Mouse (Mus musculus) B cell, adult 2 months (primary cell): ENCODE measurements around the gene Sh2b3.
"Not testable (repeated sequence)": the region's sequence is repeated elsewhere in the genome, so short reads cannot be mapped to it uniquely, and the experiment has no call there.

ENCODE experiments used
- DNase-seq, 2 experiments: peaks; one replicate each; pipeline ENCODE4 v3.0.0; 2022

Gene Sh2b3

DNA sequence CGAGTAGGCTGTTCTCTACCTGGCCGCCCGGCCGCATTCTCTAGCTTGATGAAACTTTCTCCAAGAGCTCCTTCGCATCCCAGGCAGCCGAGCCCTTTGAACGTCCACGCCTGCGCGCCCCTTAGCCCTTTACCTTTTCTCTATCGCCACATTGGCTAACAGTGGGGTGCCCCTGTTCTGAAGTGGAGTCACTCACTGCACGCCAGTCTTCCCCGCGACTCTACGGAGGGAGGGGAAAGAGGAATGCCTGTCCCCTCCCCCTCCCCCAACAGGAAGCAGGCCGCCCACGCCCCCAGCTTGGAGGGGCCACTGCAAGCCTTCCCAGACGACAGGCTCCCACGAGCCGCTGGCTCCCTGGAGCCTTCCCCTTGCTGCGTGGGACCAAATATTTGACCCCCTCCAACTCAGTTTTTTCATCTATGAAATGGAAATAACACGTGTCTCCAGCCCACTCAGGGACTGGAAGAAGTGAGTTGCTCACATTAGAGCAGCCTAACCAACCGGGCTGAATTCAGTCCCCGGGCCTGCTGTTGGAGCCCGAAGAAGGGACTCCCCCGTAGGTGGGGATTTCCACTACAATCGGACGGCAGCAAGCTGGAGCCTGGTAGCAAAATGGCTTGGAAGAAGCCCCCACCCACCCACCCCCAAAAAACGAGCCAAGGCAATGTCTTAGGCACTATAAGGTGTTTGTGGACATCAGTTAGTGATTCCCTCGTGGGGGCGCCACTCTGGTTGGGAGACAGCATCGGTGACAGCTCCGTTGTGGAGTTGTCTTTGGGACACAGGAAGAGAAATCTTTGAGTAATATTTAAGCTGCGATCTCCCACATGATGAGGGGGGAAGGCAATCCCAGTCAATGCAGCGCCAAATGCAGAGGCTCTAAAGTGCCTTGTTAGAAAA lies at the start of gene Sh2b3:
TSS of gene Sh2b3 (minus strand) at position 206 of the 900 bp plus-strand sequence.
- DNase-seq: peak; percentile 58 to 59

GRCm38 (mm10) chr5:121883356-121883755 lies 45.9 kb upstream of the Sh2b3 start:
- DNase-seq: no peak

GRCm38 (mm10) chr5:121879211-121879610 lies 41.8 kb upstream of the Sh2b3 start:
- peak; percentile 74 to 76 for DNase-seq

DNA sequence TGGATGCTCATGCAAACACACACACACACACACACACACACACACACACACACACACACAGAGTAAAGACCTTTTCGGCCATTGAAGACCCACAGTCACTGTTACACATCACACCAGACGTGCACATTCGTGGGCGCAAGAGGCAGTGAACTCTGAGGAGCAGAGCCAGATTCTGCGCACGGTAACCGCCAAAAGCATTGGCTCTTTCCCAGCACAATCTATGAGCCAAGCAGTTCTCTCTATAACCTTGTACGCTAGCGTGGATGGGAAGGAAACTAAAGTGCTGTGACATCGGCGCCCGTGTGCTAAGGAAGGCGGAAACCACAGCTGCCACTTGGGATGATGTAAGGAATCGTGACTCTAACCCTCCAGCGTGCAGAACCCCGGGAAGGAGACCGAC lies 41.3 kb upstream of the Sh2b3 start:
- no peak for DNase-seq

DNA sequence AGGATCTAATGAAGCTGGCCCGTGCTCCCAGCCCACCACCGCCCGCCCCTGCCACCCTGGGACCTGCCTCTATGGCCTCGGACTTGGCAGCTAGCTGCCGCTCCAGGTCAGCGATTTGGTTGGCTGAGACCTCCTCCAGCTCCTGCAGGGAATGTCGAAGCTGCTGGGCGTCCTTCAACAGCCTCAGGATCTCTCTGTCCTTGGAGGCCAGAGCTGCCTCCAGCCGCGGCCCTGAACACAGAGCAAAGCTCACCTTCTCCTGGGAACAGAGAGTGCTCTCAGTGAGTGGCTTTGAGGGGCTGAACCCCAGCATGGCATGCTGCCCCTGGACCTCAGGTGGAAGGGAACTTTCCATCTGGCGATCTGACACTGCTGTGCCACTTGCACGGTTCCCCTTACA lies 39.5 kb upstream of the Sh2b3 start:
- DNase-seq: no peak

DNA sequence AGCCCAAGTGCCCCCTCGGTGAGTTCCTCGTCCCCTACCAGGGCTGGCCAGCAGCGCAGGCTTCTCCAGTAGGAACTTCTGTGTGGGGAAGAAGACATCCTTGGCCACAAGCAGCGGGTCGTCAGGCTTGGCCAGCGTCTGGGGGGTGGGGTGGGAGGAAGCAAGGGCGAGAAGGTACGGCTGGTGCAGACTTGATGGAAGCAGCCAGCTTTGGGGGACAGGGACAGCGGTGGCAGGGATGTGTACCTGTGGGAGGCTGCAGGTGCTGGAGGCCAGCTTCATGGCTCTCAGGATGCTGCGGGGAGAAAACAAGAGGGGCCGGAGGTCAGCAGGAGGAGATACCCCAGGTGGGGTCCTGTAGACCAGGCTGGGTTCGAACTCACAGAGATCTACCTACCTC lies 37.6 kb upstream of the Sh2b3 start:
- no peak for DNase-seq

GRCm38 (mm10) chr5:121872158-121872557 lies 34.7 kb upstream of the Sh2b3 start:
- peak; percentile 73 to 74 for DNase-seq

GRCm38 (mm10) chr5:121871515-121872030 lies 34.1 kb upstream of the Sh2b3 start:
- no peak for DNase-seq

DNA sequence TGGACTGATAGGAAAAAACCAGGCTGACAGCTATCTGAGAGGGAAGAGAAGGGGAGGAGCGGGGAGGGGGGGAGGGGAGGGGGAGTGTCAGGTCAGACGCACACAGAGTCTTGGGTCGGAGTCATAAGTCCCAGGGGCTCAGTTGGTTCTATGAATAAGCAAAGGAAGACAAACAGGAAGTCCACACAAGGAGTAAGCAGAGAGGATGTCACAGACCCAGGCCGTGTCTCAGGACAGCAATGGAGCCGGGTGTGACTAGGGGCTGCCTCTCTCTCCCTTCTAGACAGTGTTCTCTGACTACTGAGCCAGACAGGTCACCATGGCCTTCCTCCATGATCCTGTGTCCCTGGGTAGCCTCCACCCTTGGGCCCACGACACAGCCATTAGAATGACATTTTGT lies 33.4 kb upstream of the Sh2b3 start:
- DNase-seq: no peak

DNA sequence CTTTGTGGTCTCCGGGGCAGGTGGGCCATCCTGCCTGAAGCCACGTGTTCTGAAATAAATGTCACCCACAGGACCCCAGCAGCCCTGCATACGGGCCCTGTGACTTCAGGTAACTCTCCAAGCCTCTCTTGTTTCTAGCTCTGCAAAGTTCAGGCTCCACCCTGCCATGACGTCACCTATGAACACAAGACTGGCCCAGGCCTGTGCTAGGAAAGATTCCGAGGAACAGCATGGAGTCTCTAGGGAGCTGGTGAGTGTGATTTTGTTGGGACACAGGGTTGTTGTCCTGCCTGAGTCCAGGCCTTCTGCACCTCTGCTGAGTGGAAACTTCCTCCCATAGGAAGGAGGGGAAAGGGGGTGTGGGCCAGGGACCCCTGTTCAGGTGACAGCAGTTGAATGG lies 30.5 kb upstream of the Sh2b3 start:
- no peak for DNase-seq

DNA sequence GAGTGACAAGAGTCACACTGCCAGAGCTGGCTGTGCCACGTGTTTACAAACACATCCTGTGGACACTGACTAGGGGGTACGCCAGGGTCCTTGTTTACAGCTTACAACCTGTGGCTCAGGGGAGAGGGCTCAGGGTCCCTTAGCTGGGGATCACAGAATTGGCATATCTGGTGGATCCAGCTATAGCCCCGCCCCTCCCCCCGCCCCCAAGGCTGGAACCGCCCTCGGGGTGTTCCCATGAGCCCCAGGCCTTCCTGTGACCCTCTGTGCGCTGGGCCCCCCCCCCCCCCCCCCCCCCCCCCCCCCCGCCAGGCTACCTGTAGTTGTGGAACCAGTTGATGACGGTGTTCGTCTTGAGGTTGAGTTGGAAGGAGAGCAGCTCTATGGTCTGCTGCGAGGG lies 26.9 kb upstream of the Sh2b3 start:
- DNase-seq: no peak

GRCm38 (mm10) chr5:121861964-121862363 lies 24.5 kb upstream of the Sh2b3 start:
- no peak for DNase-seq

DNA sequence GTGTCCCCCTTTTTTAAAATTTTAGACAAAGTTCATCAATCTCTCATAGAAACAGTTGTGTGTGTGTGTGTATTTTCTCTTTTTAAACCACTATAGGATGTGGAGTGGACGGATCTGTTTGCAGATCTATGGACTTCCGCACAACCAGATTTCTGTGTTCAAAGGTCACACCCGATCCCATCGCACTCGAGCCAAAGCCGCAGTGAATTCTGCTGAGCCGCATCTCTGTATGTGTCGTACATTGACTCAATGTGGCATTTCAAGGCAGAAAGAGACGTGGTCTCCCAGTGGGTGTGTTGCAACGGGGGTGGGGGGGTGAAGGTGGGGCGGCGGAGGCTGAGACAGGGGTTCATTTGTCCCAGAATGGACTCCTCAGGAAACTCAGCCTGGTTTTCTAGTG lies 21.0 kb upstream of the Sh2b3 start:
- DNase-seq: no peak

DNA sequence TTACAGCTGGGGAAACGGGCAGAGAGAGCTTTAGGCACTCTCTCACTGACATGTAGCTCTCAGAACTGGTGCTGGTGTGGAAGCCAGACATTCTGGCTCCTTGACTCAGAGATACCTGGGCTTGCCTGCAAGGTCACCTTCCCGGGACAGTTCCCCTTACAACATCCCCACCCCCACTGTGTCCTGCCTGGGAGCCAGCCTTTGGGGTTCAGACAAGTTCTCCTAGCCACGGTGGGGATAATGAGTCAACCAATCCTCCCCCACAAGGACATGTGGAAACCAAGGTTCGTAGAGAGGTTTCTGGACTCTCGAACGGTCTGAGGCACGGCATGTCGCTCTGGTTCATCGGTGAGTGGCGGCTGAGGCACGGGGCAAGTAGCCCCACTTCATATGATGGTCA lies 19.3 kb upstream of the Sh2b3 start:
- DNase-seq: no peak

- no peak for DNase-seq
Measured at GRCm38 (mm10) chr5:121854768-121855167, 17.3 kb upstream of the Sh2b3 start.

- no peak for DNase-seq
Measured at GRCm38 (mm10) chr5:121853368-121854051, 16.1 kb upstream of the Sh2b3 start.

- DNase-seq: peak; percentile 38 to 42
Measured at GRCm38 (mm10) chr5:121849478-121850349, 12.3 kb upstream of the Sh2b3 start.

- peak; percentile 91 for DNase-seq
Measured at GRCm38 (mm10) chr5:121848743-121849142, 11.3 kb upstream of the Sh2b3 start, which contains the start of gene Pheta1. Pheta1 (plus strand) TSS chr5:121848984.

GRCm38 (mm10) chr5:121848035-121848519 lies 10.6 kb upstream of the Sh2b3 start:
- DNase-seq: peak in 1 of 2 experiments; percentile 39

GRCm38 (mm10) chr5:121847269-121847668 lies 9.8 kb upstream of the Sh2b3 start:
- DNase-seq: not testable (repeated sequence)

DNA sequence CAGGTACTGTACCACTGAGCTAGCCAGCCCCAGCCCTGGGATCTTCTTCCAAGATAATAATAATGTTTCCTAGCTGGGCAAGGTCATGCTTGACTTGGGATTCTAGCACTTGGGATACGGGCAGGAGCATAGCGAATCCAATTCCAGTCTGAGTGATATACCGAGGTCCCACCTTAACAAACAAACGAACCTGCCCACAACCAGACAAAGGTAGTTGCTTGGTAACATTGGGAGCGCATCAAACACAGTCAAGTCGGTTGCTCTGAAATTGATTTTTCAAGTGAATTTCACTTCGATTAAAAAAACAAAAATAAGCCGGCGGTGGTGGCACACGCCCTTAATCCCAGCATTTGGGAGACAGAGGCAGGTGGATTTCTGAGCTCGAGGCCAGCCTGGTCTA lies 8.9 kb upstream of the Sh2b3 start:
- no peak for DNase-seq

DNA sequence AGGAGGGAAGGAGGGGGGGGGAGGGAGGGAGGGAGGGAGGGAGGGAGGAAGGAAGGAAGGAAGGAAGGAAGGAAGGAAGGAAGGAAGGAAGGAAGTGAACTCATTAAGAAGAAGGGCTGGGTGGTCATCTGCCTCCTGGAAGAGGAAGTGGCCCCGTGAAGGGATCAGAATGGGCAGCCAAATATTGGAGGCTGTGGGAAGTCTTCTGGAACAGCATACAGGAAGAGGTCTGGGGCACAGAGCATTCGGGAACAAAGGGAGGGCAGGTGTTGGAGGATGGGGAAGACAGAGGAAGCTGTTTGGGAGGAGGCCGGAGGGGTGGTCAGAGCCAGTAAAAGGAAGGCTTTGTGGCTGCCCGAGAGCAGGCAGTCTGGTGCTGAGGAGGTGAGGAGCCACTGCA lies 7.9 kb upstream of the Sh2b3 start:
- no peak for DNase-seq
